Mouse (Mus musculus) fibroblast of lung, adult 2 months (primary cell): ENCODE results near the gene Nup43.
"Not testable (repeated sequence)": the region's sequence is repeated elsewhere in the genome, so short reads cannot be mapped to it uniquely, and the experiment has no call there.

Experiments
- DNase-seq: peaks from one replicate; pipeline ENCODE4 v3.0.0-alpha.2; 2011; ENCODE audit warnings: low read depth

Gene Nup43

DNA sequence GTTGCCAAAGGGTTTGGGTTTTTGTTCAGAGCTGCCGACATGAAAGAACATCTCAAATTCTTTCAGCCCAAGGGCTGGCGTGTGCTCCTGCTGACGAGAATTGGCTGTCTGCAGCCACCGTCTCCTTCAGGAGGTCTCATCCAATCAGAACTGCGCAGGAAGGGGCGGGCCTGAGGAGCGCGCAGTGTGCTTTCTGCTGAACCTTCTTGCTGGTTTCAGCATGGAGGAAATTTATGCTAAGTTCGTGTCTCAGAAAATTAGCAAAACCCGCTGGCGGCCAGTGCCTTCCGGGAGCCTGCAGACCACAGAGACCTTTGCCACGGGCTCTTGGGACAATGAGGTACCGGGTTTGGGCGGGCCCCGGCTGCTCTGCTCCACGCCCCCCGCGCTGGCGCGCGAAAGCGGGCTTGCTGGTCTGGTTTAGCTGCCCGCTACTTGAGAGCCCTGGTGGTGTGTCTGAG is at the start of gene Nup43:
Gene Nup43, plus strand, starts transcription at position 162 of the 461 bp plus-strand sequence.
- DNase-seq: peak; percentile 73

DNA sequence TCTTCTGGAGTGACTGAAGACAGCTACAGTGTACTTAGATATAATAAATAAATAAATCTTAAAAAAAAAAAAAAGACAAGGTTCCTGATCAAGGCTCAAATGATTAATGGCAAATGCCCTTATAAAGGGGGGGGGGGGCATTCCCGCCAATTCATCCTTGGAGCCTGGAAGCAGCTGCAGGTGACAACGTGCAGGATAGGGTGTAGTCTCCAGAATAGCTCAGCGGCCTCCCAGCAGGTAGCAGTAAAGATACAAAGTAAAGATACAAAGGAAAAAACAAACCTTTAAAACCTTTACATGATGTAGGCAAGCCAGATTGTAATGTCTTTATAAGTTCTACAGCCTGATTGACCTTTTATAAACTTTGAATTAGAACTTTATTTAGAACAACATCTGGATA is 49.7 kb upstream of the Nup43 start:
- not testable (repeated sequence) for DNase-seq

DNA sequence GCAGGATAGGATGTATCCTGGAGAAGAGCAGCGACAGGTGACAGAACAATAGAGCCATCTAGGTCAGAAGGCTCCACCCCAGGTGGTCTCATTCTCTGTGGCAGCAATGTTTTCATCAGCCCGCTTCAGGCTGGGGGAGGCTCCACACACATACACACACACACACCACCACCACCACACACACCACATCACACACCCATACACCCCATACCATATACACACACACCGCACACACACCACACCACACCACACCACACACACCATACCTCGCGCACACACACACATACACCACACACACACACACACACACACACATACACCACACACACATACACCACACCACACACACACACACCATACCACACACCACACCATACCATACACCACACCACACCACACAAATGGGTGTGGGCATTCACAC is 47.5 kb upstream of the Nup43 start:
- DNase-seq: no peak

DNA sequence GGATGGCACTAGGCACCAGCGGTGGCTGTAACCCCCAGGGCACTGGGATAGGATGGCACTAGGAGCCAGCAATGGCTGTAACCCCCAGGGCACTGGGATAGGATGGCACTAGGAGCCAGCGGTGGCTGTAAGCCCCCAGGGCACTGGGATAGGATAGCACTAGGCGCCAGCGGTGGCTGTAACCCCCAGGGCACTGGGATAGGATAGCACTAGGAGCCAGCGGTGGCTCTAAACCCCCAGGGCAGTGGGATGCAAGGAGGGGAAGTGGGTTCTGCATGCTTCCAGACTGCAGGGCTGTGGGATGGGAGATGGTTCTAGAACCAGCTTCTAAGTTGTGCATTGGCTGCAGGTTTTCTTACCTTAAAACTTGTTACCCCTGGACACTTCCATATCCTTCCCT is 46.6 kb upstream of the Nup43 start:
- no peak for DNase-seq

DNA sequence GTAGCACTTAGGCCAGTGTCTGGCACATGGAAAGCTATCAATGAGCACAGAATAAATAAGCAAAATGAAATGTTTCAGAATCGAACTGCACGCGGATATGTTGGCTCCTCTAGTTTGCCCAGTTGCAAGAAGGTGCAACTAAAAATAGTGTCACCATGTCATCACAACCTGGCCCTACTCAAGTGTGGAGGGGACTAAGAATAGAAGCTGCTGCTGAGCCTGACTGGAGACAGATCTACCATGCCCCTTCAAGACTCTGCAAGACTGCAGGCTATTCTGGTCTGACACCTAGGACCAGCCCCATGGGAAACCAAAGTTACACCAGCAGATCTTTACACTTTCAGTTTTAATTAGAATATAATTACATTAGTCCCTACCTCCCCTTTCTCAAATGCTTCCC is 44.9 kb upstream of the Nup43 start:
- DNase-seq: no peak

DNA sequence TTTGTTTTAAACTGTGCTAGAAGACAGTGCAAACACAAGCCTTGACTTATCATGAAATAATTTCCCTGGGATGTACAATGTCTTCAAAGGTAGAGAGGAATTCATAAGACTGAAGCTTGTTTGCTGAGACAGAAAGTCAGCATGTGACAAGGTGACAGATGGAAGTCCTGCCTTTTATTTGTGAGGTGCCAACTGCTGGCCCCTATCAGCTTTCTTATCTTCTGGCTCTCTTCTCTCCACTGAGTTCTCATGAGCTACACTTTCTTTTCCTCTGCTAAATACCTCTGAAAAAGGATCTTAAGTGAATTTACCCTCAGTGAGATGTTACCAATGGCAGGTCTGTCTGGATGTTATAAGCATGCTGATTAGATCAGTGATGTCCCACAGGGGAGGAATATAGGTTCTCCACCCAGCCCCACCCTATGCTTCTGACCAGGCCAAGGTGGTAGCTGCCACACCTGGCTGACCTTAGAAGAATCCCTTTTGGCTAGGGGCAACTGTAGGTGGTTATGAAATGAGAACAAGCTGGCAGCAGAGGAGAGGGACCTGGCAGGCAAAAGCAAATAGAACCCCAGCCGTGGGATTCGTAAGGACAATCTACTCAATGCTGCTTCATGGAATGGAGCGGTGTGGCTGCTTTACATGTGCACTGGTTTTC is 43.3 kb upstream of the Nup43 start:
- DNase-seq: no peak

DNA sequence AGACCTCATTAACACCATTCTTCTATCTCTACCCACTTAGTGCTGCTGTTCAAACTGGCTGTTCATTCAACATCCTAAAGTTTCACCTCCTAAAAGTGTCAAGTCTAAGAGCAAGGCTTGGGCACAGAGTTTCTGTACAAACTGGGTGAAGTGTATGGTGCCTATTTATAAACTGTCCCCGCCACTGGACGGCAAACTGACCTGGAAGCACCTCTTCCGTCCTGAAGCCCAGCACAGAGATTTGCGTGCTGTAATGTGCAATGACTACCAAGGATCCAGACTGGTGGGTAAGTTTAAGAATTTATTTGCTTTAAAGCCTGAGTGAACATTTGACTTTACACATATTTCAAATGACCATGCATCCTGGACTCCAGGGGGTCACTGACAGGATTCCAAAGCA is 38.2 kb upstream of the Nup43 start:
- DNase-seq: no peak

DNA sequence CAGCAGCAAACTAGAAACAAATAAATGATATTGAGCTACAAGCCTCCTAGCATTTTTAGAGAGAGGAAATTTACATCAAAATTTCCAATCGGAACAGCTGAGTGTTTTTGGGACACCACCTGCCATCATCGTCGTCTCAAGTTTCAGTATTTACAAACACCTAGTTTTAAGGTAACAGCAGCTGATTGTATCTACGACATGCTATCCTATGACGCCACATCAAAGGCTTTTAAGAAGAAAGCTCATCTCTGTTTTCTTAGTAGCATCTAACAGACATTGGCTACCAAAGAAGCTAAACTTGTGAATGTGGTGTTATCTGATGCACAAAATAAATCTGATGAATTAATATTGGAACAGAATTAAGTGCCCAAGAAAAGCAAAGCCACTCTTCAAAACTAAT is 37.0 kb upstream of the Nup43 start:
- no peak for DNase-seq

DNA sequence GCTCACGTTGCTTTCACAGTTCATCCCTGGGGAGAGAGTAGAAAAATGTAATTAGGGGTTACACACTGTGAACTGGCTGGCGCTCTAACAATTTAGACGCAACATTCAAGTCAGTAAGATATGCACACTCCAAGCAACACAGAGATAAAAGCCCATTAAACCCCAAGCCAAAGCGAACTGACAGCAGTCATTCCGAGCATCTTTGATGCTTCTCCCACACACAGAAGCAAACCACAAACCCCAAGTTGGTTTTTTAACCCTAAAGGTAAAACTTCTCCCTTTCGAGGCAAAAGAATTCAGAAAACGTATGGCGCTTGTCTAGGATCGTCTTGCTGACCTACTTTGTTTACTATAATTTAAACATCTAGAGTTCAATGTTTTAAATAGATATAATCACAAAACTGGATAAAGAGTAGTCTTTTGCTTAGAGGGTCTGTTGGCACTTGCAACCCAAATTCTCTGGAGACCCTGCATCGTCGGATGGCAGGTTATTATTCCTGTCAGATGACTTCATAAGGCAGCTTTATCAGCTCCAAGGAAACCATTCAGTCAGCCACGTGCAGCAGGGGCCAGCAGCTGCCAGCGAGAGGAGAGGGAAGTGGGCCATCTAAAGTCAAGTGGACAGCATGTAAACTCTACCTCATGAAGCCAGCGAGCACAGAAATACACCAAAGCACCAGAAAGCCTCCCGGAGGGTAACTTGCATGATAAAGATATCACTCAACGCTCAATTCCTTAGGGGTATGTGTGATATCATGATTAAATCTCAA is 36.2 kb upstream of the Nup43 start:
- DNase-seq: no peak

DNA sequence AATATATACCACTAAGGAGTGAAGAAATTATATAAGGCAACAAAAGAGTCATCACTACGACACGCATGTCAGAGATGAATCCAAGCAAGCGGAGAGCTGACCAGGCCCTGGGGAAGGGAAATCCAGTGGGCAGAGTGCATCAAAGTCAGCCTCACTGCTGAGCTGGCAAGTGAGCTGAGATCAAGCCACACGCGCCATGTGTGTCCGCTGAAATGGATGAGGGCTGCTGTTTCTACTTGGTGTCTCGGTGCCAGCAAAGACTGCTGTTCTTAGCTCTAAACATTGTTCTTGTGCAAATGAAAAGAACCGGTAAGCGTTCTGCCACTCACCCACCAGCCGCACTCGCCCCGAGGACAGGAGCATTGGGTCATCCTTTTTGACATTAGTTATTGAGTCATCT is 26.9 kb upstream of the Nup43 start:
- DNase-seq: no peak

DNA sequence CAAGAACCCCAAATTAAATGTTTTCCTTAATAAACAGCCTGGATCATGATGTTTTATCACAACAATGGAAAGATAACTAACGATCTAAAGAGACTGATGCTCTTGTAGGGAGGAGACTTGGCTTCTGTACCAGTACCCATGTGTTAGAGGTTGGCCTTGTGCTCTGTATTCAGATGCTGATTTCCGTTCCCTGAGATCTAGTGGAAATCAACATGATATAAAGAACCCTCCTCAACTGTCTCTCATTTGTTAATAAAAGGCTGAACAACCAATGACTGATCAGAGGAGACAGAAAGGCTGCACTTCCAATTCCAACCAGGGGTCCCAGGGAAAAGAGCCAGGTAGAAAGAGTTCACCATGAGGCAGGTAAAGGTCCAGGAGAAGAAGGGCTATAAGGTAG is 21.4 kb upstream of the Nup43 start:
- DNase-seq: no peak

DNA sequence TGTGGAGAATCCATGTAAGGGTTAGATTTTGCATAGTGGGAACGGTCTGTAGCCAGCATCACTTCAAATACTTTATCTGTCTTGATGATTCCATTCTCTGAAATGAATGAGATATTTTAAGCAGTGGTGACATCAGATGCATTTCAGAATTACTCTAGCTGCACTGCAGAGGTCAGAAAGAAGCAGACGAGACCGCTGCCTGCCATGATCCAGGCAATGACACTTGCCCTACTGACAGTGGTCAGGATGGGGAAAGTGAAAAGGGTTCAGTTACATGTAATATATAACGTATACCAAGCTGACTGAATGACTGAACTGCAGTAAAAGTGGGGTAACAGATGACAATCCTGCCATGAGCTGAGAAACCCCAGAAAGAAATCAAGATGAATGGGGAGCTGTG is 18.2 kb upstream of the Nup43 start:
- no peak for DNase-seq

DNA sequence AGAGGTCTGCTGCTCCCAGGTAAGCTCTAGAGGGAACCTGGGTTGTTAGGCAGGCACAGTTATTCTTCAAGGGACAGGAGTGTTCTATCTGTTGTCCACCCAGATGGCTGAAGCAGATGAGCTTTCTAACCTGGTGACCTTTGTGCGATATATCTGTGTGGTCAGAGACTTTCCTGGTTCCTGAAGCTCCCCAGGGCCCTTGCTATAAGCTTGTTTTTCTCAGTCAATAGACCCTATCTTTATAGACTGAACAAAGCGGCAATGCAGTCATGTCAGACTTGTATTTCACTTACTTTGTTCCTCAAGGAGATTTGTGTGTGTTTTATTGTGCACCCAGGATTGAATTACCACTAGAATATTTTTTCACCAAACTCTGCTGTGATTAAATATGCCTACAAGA is 16.2 kb upstream of the Nup43 start:
- DNase-seq: no peak

DNA sequence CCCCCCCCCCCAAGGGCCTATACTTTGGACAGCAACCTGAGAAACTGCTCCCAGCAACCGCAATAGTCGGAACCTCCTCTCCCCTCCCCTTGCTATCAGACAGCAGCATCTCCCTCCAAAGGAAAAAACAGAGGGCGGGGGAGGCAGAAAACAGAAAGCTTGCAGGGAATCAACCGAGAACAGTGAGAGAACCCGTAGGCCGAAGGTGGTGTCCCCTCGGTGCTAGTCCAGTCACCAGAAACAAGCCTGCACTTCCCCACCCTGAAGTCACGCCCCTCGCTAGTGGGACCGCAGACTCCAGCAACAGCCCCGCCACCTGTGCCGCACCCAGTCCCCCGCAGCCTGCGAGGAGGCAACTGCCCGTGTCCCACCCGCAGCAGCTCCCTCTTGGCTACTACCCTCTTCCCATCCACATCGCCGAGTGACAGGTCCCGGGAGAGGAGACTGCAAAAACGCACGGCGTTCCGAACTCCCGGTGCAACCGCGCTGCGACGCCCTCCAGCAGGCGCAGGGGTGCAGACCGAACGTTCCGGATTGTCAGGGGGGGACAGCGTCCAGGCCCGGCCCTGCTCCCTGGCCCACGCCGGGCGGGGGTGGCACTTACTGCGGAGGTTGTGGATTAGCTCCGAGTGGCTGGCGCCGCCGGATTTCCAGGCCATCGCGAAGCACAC is 4.7 kb upstream of the Nup43 start:
- DNase-seq: no peak

DNA sequence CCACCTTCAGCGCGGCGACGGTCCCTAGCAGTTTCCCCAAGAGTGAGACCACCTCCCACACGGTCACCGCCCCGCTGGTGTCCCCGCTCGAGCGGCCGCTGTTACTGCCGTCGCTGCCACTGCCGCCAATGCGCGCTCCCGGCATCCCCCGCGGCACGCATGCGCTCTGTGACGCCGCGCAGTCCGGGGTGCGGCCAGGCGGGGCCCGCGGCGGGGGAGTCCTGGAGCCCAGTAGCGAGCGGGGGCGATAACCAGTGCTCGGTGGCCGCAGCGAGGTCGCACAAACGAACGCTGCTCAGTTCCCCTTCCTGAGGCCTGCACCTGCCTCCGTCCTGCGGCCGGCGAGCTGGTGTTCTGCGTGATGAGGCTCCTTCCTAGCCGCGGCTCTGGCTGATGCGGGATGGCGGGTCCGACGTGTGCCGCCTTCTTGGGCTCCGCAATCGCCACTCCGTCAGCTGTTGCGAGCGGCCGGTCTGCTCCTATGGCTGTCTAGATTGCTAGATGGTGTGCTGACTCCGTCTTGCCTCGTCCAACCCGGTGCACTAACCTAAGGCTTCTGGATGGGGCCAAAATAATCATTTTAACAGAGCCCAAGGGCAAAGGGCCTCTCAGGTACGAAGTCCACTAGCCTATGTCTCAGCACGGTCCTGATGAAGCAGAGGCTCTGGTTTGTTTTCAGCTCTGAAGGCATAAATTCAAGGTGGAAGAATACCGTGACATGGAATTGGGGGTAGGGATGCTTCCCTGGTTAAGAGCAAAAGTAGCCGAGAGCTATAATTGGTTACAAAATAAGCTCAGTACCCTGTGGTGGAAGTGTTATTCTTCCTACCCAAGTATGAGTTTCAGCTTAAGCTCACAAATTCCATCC is 3.9 kb upstream of the Nup43 start:
- DNase-seq: peak; percentile 59

DNA sequence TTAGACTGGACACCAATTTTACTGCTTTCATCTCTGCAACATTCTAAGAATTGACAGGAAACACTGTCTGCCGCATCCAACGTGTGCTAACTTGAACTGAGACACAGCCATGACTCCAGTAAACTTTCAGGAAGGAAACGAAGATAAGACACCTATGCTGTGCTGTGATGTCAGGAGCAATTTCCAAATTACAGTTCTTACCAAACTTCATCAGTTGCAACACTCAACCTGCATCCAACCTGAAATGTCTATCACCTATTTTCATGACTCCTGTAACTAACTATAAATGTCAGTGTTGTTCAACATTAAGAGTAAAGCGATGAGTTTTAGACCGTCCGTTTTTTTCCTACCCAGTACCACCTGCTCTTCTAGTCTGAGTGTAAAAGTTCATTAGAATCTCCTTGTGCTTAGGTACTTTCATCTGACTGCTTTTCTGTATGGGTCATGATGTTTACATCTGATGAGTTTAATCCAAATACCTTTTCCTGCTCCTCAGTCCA is 3.2 kb upstream of the Nup43 start:
- DNase-seq: no peak

DNA sequence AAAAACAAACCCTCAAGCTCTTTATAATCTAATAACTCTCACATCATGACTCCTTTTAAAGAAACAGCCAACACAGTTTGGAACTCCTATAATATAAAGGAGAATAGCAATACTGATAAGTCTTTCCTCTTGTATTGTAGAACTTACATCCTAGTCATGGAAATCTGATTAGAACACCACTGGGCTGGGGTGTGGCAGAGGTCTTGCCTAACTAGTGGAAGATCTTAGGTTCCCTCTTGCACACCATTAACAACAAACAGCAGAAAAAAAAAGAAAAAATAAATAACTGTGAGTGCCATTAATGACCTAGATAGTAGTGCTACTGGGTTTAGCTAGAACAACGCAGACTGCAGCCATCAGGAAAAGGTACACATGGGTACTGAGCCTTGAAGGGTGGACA is 2.4 kb upstream of the Nup43 start:
- no peak for DNase-seq

DNA sequence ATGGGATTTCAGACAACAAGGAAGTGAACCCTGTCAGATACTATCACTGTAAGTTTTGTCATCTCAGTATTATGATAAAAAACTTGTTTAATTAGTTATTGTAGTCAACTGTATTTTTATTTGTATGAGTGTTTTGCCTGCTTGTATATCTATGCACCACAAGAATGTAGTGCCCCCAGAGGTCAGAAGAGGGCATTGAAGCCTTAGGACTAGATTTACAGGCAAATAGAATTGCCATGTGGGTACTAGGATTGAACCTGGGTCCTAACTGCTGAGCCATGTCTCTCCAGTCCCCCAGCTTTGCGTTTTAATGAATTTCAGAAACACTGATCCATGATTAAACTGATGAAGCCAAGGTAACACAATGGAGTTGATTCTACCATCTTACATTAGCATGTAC is 6.4 kb downstream of the Nup43 start:
- DNase-seq: no peak

DNA sequence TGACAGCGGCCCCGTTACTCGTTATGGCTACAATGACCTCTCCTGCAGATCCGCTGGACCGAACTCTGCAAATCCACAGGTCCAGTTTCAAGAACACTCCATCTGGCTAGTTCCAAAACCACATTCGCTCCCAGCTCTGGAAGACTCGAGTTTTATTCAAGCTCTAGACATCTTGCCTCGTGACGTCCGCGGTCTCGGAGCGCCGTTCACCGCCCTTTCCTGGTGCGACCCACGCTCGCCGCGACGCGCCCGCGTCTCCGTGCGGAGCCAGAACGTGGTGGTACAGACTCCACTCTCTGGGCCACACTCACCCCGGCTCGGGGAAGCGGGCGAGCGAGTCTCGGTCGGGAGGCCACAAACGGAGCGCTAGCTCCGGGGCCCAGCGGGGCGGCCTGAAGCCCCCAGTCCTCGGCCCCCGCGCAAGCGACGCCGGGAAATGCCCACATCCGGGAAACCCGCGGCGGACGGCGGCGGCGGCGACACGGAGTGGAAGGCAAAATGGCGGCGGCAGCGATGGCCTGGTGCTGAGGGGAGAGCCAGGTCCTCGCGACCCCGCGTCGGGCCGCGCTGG is 13.5 kb downstream of the Nup43 start, which contains the start of the genes Pcmt1 and Lats1:
Gene Pcmt1, minus strand, starts transcription at position 406 of the 571 bp plus-strand sequence.
Gene Lats1, plus strand, starts transcription at position 484 of the 571 bp plus-strand sequence.
- DNase-seq: peak; percentile 35

DNA sequence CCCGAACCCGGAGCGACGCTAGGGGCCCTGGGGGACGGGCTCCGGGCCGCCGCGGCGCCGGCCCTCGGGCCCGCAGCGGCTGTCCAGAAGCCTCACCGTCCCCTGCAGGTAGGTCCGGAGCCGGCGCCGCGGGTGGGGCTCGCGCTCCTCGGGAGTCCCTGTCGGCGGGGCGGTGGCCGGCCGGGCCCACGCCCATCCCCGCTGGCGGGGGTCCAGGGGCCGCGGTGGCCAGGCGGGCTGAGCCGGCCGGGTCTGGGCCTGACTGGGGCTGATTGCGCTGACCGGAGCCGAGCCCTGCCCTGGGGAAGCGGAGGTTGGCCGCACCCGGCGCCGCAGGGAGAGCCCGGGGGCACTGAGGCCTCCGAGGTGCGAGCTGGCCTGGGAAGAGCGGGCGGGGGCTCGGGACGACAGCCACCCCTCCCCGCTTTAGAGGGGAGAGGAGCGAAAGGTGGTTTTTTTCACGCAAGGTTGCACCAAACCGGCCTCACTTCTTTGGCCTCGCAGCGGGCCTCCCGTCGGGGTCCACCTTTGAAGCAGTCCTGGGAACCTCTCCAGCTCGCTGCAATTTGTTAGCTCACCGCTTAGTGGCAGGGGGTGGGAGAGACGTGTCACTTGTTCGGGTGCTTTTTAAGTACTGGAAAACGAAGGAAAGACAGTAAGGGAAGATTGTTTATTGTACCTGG is 14.2 kb downstream of the Nup43 start:
- peak; percentile 53 for DNase-seq

DNA sequence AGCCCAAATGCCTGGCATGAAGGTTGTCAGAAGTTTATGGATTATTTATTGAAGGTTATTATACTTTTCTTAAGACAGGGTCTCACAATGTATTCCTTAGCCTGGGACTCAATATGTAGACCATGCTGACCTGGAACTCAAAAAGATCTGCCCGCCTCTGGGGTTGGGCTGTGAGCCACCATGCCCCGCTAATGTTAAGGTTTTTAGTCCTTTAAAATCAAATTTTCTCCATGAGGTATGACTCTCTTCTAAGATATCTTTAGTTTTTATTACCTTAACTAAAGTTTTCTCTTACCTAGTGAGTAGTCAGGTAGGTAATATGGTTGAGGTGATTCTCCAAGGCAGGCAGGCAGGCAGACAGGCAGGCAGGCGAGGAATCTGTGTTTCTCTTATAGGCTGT is 14.9 kb downstream of the Nup43 start:
- DNase-seq: no peak
